Comparison of ENCODE assay signal across 8 mouse cellular contexts in the genomic region with DNA sequence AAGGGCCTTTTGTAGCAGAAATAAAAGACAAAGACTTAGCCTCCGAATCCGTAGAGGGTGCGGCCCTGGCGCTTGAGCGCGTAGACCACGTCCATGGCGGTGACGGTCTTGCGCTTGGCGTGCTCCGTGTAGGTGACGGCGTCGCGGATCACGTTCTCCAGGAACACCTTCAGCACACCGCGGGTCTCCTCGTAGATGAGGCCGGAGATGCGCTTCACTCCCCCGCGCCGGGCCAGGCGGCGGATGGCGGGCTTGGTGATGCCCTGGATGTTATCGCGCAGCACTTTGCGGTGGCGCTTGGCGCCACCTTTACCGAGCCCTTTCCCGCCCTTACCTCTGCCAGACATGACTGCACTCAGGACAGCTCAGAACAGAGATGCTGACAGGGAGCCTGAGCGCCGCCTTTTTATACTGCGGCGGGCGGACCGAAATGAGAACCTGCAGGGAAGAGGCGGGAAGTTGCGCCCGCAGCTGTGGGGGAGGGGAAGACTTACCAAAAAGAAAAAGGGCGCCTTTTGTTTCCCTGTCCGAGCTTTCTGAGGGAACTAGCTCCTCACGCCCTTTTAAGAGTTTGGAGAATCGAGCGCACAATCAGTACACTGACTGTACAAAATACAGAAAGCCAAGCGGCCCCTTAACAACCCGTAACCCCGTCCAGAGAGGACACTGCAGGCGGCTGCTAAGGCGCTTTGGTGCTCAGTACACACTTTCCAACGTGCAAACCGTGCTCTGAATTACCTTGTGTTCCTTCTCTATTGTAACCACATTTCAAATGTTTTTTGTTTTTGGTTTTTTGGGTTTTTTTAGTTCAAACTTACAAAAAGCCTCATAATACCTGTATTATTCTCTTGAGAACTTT. TPM values are rescaled to one million over a fixed set of nuclear protein-coding genes. Genes with fewer than 3 reads are reported as not detected.
DNase-seq lines count a peak whose midpoint lies in the region; ATAC-seq and TF ChIP-seq lines count a peak whose summit lies in the region.
"Not testable (repeated sequence)": the region's sequence is repeated elsewhere in the genome, so short reads cannot be mapped to it uniquely, and the experiment has no call there.

A gene (minus strand): TSS at position 347 of the 859 bp plus-strand sequence.

- ATAC-seq in embryonic facial prominence, embryonic 12.5 days (ENCODE audit: insufficient number of reproducible peaks, insufficient read depth, low FRiP score, low TSS enrichment) = peak; percentile 91
- peak; percentile 85 for ATAC-seq in midbrain, embryonic 12.5 days (ENCODE audit: low FRiP score, low read depth)

- H3K27me3 ChIP-seq in embryonic facial prominence, embryonic 12.5 days; limb, embryonic 10.5 days (ENCODE audit: low read depth, poor library complexity, severe bottlenecking); midbrain, embryonic 12.5 days; small intestine, adult 2 months (ENCODE audit: control insufficient read depth, insufficient read depth, low read length): not testable (repeated sequence)

- H3K9ac ChIP-seq in embryonic facial prominence, embryonic 12.5 days = peak within 1 kb of the TSS; percentile 77
- H3K9ac ChIP-seq in midbrain, embryonic 12.5 days (replicated peaks) = peak within 1 kb of the TSS; percentile 71

- peak; percentile 94 for DNase-seq in 3134 (ENCODE audit: extremely low read depth, insufficient read length, low spot score)
- DNase-seq in adrenal gland, postnatal 36 days = peak; percentile 86 to 91
- peak; percentile 88 to 90 for DNase-seq in heart, adult 18-20 months
- peak; percentile 74 for DNase-seq in kidney, adult 18-20 months
- peak; percentile 97 for DNase-seq in limb, embryonic 10.5 days (ENCODE audit: low spot score)

- H3K4me1 ChIP-seq in embryonic facial prominence, embryonic 12.5 days = peaks cover 20% of the 10 kb centered on the region
- peaks cover 25% of the 10 kb centered on the region for H3K4me1 ChIP-seq in limb, embryonic 10.5 days
- peaks cover 28% of the 10 kb centered on the region for H3K4me1 ChIP-seq in midbrain, embryonic 12.5 days
- H3K4me1 ChIP-seq in small intestine, adult 2 months (ENCODE audit: control insufficient read depth, insufficient read depth, insufficient read length, low read length) = not testable (repeated sequence)

- TF ChIP-seq POLR2A in small intestine, adult 2 months (IDR thresholded peaks at IDR 0.05; ENCODE audit: low read depth, low read length) = peak; percentile 89

- H3K9me3 ChIP-seq in embryonic facial prominence, embryonic 12.5 days; limb, embryonic 10.5 days (replicated peaks); midbrain, embryonic 12.5 days: not testable (repeated sequence)

- peak within 1 kb of the TSS; percentile 83 for H3K4me2 ChIP-seq in embryonic facial prominence, embryonic 12.5 days (replicated peaks)
- peak within 1 kb of the TSS; percentile 86 for H3K4me2 ChIP-seq in midbrain, embryonic 12.5 days (replicated peaks)

- TF ChIP-seq CTCF in small intestine, adult 2 months (IDR thresholded peaks at IDR 0.05; ENCODE audit: extremely low read depth, insufficient read length, insufficient replicate concordance, low read depth, low read length) = not testable (repeated sequence)

- not testable (repeated sequence) for H3K36me3 ChIP-seq in embryonic facial prominence, embryonic 12.5 days; limb, embryonic 10.5 days; midbrain, embryonic 12.5 days; small intestine, adult 2 months (ENCODE audit: control insufficient read depth, insufficient read depth, low read length)

- under 1% methylated on average over 48 of the region's 56 CpGs for WGBS in embryonic facial prominence, embryonic 12.5 days
- WGBS in limb, embryonic 10.5 days = under 1% methylated on average over 52 of the region's 56 CpGs
- WGBS in midbrain, embryonic 12.5 days = 0% methylated on average over 50 of the region's 56 CpGs
- WGBS in small intestine, adult 2 months = under 1% methylated on average over 54 of the region's 56 CpGs

- H3K27ac ChIP-seq in embryonic facial prominence, embryonic 12.5 days = peak within 1 kb of the TSS; percentile 97
- H3K27ac ChIP-seq in limb, embryonic 10.5 days = peak within 1 kb of the TSS; percentile 92
- peak within 1 kb of the TSS; percentile 95 for H3K27ac ChIP-seq in midbrain, embryonic 12.5 days (replicated peaks)
- peak within 1 kb of the TSS; percentile 71 for H3K27ac ChIP-seq in small intestine, adult 2 months (ENCODE audit: insufficient read depth, low read depth, low read length)

- peak within 1 kb of the TSS; percentile 65 for H3K4me3 ChIP-seq in embryonic facial prominence, embryonic 12.5 days
- H3K4me3 ChIP-seq in limb, embryonic 10.5 days = peak within 1 kb of the TSS; percentile 61
- H3K4me3 ChIP-seq in midbrain, embryonic 12.5 days = peak within 1 kb of the TSS; percentile 56
- peak within 1 kb of the TSS; percentile 66 for H3K4me3 ChIP-seq in small intestine, adult 2 months (ENCODE audit: low read depth, low read length)

RNA-seq across cellular contexts. Expression of the gene that starts here (rescaled TPM):
- total RNA-seq in adrenal gland, postnatal 36 days (2021) = 100 to 1,000 TPM; 172 to 183 TPM
- 4.7 and 8.9 TPM in 2 replicates for polyA plus RNA-seq in embryonic facial prominence, embryonic 12.5 days (2016; fragmentation: Nextera tagmentation; extraction: Ambion mirVana)
- 10 to 100 TPM; 39.5 to 45.0 TPM for total RNA-seq in heart, adult 18-20 months (2021)
- polyA plus RNA-seq in limb, embryonic 10.5 days (2016; fragmentation: Nextera tagmentation; extraction: Ambion mirVana) = 4.9 TPM in 1 of 2 replicates, not detected in the other
- 2.9 and 3.5 TPM in 2 replicates for polyA plus RNA-seq in midbrain, embryonic 12.5 days (2016; fragmentation: Nextera tagmentation; extraction: Ambion mirVana)
- 35.5 and 55.4 TPM in 2 replicates for polyA plus RNA-seq in small intestine, adult 2 months (2012; rRNA removed)

Comparison
In these comparisons a context has a peak if more than half of its experiments do, and no peak if none do; other contexts are left out.
1. Peak in every context shown above with its lines: DNase-seq, ATAC-seq, H3K4me3 ChIP-seq and H3K27ac ChIP-seq.